Mouse (Mus musculus) bone marrow, adult 2 months (tissue): ENCODE results near the gene Serpina10. TPM values are rescaled to one million over a fixed set of nuclear protein-coding genes. Genes with fewer than 3 reads are reported as not detected.

Experiments
- H3K27ac ChIP-seq: fragments of 200-500 bp; 2 replicates; pipeline ENCODE4 v1.5.1; 2012; ENCODE audit warnings: low read depth, mild to moderate bottlenecking, control low read depth, inconsistent platforms, low read length; ENCODE audit not compliant: control insufficient read depth, poor library complexity, insufficient read depth
- H3K4me1 ChIP-seq: fragments of 200-500 bp; 2 replicates; pipeline ENCODE4 v1.6.1; 2011; ENCODE audit warnings: low read length; ENCODE audit not compliant: control insufficient read depth, insufficient read depth
- H3K4me3 ChIP-seq: fragments of 200-500 bp; replicated peaks from 2 replicates; pipeline ENCODE3; 2011; ENCODE audit warnings: mild to moderate bottlenecking, low read depth, low read length, control low read depth; ENCODE audit not compliant: control insufficient read depth
- CTCF ChIP-seq: fragments of 200-500 bp; IDR thresholded peaks from 2 replicates; pipeline ENCODE4 v1.5.1; 2011; ENCODE audit warnings: low read length, control low read depth; ENCODE audit not compliant: control insufficient read depth, insufficient read depth
- POLR2A ChIP-seq: fragments of 200-500 bp; IDR thresholded peaks from 2 replicates; pipeline ENCODE4 v1.6.1; 2011; ENCODE audit warnings: low read depth, mild to moderate bottlenecking, control low read depth, low read length, borderline replicate concordance; ENCODE audit not compliant: control insufficient read depth
- WGBS: fragments of 180-500 bp; shearing (Covaris S2); methylation state at CpG from one replicate; pipeline ENCODE4 v1.1.7; 2018; 5-methylcytosine and 5-hydroxymethylcytosine counted together
- polyA plus RNA-seq: library from polyadenylated mRNA; stranded (reverse); fragments of >200 nt; gene quantifications from 2 replicates; pipeline ENCODE4 v1.2.4, GENCODE M21; 2011; ENCODE audit warnings: low replicate concordance; ENCODE audit not compliant: missing spikeins, insufficient read depth, insufficient read length

Serpina10 gene
- polyA plus RNA-seq, 1 experiment = 0.82 TPM

- no peak overlapping the region for H3K4me3 ChIP-seq
- WGBS = 77% methylated on average over 5 of the region's 5 CpGs
- TF ChIP-seq CTCF = no peak
- no peak for TF ChIP-seq POLR2A
These were observed 28.8 kb upstream of the Serpina10 start for GRCm38 (mm10) chr12:103660076-103660475.

GRCm38 (mm10) chr12:103659171-103659570 is 27.9 kb upstream of the Serpina10 start:
- no peaks in the 10 kb centered on the region for H3K4me1 ChIP-seq
- no peak overlapping the region for H3K4me3 ChIP-seq
- TF ChIP-seq POLR2A (no peak), CTCF (no peak)
- 70% methylated on average over 2 of the region's 2 CpGs for WGBS
- H3K27ac ChIP-seq = no peak overlapping the region

More at GRCm38 (mm10) chr12:103660076-103660475, 28.8 kb upstream of the Serpina10 start:
- Histone ChIP-seq H3K4me1 (no peaks in the 10 kb centered on the region), H3K27ac (no peak overlapping the region)

GRCm38 (mm10) chr12:103657991-103658390 is 26.7 kb upstream of the Serpina10 start:
- H3K27ac ChIP-seq = no peak overlapping the region

GRCm38 (mm10) chr12:103656848-103657626 is 25.8 kb upstream of the Serpina10 start, which contains the start of gene Serpina6:
TSS of gene Serpina6 (minus strand) at chr12:103657212.
- H3K4me1 ChIP-seq = no peaks in the 10 kb centered on the region
- 71% methylated on average over 9 of the region's 9 CpGs for WGBS
- TF ChIP-seq CTCF (no peak), POLR2A (no peak)
- no peak within 1 kb of the TSS for H3K4me3 ChIP-seq
- H3K27ac ChIP-seq = no peak within 1 kb of the TSS

More at GRCm38 (mm10) chr12:103657991-103658390, 26.7 kb upstream of the Serpina10 start:
- WGBS = 70% methylated on average over 10 of the region's 10 CpGs
- no peak for TF ChIP-seq POLR2A
- no peak for TF ChIP-seq CTCF
- Histone ChIP-seq H3K4me3 (no peak overlapping the region), H3K4me1 (no peaks in the 10 kb centered on the region)

GRCm38 (mm10) chr12:103655123-103656044 is 24.1 kb upstream of the Serpina10 start:
- Histone ChIP-seq H3K4me1 (no peaks in the 10 kb centered on the region), H3K4me3 (no peak overlapping the region), H3K27ac (no peak overlapping the region)
- no peak for TF ChIP-seq CTCF
- no peak for TF ChIP-seq POLR2A
- 70% methylated on average over 7 of the region's 7 CpGs for WGBS

GRCm38 (mm10) chr12:103653836-103654235 is 22.6 kb upstream of the Serpina10 start:
- no peak overlapping the region for H3K27ac ChIP-seq
- 90% methylated on average over 2 of the region's 2 CpGs for WGBS
- TF ChIP-seq POLR2A (no peak), CTCF (no peak)
- H3K4me3 ChIP-seq = no peak overlapping the region
- no peaks in the 10 kb centered on the region for H3K4me1 ChIP-seq

- Histone ChIP-seq H3K27ac (no peak overlapping the region), H3K4me1 (no peaks in the 10 kb centered on the region), H3K4me3 (no peak overlapping the region)
- no peak for TF ChIP-seq POLR2A
- no peak for TF ChIP-seq CTCF
- 64% methylated on average over 2 of the region's 2 CpGs for WGBS
These were observed 15.1 kb upstream of the Serpina10 start for GRCm38 (mm10) chr12:103646314-103646713.

DNA sequence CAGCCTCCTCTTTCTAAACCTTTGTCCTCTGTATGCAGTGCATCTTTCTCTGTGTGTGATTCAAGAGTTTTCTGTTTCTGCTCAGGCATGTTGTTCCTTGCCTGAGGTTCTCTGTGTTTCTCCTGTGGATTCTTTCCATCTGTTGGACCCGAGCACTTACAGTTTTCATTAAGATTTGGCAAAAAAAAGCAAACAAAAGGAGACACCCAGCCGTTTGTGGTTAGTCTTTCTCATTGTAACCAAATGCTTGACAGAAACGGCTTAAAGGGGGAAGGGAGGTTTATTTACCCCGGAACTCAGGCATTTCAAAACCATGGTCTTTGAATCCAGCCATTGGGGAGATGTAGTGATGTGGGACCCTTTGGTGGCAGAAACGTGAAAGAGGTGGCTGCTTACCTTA is 13.4 kb upstream of the Serpina10 start:
- 27% methylated on average over 5 of the region's 5 CpGs for WGBS
- TF ChIP-seq POLR2A (no peak), CTCF (no peak)
- H3K27ac ChIP-seq = no peak overlapping the region

More for the DNA sequence above, 13.4 kb upstream of the Serpina10 start:
- no peak overlapping the region for H3K4me3 ChIP-seq
- no peaks in the 10 kb centered on the region for H3K4me1 ChIP-seq
